Mouse (Mus musculus): Measurements from ENCODE around the gene Traf1.

Gene Traf1

DNA sequence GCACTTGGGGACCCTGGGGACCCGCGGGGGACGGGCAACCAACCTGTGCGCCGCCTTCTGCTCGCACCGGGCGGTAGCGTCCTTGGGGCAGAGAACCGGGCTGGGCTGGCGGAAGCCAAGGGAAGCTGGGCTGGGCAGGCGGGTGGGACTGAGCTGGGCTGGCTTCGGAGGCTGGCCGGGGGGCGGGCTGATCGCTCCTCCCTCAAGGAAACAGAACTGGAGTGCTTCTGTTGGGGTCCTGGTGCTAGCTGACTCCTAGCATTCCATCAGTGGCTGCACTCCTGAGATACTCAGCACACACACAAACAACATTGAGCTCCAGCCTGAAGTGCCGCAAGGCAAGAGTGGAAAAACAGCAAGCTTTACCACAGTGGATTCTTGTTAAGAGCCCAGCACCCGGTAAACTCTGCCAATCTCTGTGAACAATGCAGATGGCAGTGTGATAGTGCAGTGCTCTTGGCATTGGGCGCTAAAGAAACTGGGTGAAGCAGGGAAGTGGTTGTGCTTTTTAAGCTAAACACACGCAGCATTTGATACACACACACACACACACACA lies at the start of gene Traf1:
Traf1 (minus strand) TSS at position 292 of the 556 bp plus-strand sequence.
- no peak for DNase-seq (ENCODE audit: low read depth, low spot score)

DNA sequence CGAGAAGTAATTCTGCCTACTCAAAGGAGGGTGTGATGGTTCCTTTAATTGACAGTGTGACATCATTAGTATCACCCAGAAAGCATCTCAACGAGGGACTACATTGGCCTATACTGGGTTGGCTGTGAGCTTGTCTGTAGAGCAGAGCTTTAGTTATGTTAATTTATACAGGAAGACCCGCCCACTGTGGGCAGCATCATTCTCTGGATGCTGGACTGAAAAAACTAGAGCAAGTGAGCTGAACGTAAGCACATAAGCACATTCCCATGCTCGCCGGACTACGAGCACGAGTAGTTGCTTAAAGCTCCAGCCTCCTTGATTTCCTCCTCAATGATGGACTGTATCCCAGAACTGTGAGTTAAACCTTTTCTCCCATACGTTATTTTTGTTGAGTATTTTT lies 37.4 kb upstream of the Traf1 start:
- no peak for DNase-seq (ENCODE audit: low read depth, low spot score)

GRCm38 (mm10) chr2:34996506-34996905 lies 34.9 kb upstream of the Traf1 start:
- DNase-seq (ENCODE audit: low read depth, low spot score): no peak

DNA sequence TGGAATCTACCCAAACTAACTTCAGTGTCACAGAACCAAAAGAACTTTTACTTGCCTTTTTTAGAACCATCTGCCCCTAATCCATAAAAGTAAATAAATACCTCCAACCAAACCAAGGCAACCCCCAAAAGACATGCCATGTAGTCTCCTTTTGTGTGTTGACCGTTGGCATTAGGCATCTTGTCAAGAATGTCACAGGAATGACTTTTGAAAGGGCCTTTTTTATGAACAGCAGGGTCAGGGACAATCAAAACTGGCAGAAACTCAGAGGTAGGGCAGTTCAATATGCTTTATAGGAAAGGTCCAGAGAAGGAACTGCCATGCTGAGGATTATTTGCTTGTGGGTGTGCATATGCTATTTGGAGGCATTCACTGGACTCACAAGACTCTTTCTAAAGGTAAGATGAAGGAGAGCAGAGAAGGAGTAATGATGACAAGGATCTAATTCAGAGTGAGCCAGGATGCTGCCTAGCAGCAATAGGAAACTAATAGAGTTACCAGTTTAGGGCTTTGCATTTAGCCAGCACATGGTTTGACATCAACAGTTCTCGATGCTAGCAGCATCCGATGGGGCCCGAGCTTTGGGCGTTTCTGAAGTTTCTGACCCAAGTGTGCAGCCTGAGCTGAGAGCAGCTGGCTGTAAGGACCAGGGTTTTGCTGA lies 32.3 kb upstream of the Traf1 start:
- DNase-seq (ENCODE audit: low read depth, low spot score): no peak

- no peak for DNase-seq (ENCODE audit: low read depth, low spot score)
Measured at GRCm38 (mm10) chr2:34992729-34993695, 31.4 kb upstream of the Traf1 start.

DNA sequence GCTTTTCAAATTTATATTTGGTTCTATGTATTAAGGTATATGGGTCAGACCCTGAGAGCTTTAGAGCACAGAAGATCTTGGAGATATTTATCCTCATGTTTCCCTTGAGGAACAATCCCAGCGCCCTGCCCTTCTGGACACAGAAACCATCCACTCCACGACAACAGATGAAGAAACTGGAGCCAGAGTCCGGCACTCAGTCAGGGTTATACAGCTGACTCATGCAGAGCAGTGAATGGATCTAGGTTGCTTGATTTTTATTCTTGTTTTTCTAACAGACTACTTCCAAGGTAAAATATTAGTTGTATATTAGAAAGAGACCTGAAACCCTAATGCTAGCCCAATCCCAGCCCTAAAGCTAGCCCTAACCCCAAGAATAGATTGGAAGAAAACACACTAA lies 30.4 kb upstream of the Traf1 start:
- no peak for DNase-seq (ENCODE audit: low read depth, low spot score)

DNA sequence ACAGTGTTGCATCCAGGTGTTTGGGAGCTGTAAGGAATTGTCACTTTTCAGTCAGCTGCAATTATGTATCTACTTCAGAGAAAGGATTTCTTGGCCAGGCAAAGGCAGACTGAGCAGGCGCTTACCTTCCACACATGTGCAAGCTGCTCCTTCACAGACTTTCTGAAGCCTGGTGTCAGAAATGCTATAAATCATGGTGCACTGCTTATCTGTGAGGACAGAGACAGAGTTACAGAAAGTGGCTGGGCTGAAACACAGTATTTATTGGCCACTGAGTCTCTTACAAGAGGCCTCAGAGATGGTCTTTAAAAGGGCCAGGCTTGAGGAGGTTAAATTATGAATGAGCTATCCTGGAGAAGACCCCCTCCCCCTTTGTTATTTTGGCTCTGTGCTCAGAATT lies 28.2 kb upstream of the Traf1 start:
- DNase-seq (ENCODE audit: low read depth, low spot score): no peak

GRCm38 (mm10) chr2:34987595-34987994 lies 26.0 kb upstream of the Traf1 start:
- DNase-seq (ENCODE audit: low read depth, low spot score): no peak

- no peak for DNase-seq (ENCODE audit: low read depth, low spot score)
Measured at GRCm38 (mm10) chr2:34984885-34985284, 23.3 kb upstream of the Traf1 start.

GRCm38 (mm10) chr2:34982906-34983698 lies 21.5 kb upstream of the Traf1 start:
- no peak for DNase-seq (ENCODE audit: low read depth, low spot score)

DNA sequence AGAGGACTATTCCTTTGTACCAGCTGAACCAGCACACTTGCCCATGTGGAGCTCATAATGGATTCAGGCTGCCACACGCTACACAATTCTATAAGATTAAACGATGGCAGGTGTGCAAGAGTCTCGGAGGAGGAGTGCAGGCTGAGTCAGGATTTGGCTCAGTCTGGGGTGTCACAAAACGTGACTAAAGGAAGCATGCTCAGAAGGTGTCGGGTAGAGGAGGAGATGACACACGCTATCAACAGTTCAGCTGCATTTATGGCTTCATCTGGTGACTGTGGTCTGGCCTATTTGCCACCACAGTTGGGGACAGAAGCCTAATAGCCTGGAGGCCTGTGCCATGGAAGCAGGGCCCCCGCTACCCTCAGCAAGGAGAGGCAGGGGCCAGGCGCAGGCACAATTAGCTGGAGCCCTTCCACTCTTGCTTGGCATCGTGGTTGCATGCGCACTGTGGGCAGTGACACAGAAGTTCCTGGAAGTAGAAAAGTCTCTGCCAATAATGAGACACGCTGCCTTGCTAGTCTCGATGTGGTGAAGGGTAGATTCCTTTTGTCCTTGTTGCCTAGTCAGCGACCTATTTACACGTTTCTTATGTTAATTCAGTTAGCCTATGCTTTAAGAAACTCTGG lies 20.6 kb upstream of the Traf1 start:
- DNase-seq (ENCODE audit: low read depth, low spot score): no peak

- DNase-seq (ENCODE audit: low read depth, low spot score): no peak
Measured at GRCm38 (mm10) chr2:34979459-34980011, 18.0 kb upstream of the Traf1 start.

DNA sequence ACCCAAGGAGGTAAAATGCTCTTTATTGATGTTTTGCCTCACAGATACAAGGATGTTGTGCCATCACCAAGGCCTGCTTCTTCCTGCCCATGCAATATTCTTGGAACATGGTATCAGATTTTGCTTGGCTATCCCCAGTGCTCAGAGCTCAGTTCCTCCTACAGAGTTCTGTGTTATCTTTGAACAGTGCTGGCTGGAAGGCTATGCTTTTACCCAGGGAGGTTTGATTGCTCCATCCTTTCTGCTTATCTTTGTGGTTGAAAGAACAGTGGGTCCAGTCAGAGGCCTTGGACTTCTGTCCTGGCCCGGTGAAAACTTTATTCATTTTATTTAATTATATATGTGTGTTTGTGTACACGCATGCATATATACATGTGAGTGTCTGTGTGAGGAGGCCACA lies 16.7 kb upstream of the Traf1 start:
- DNase-seq (ENCODE audit: low read depth, low spot score): no peak

DNA sequence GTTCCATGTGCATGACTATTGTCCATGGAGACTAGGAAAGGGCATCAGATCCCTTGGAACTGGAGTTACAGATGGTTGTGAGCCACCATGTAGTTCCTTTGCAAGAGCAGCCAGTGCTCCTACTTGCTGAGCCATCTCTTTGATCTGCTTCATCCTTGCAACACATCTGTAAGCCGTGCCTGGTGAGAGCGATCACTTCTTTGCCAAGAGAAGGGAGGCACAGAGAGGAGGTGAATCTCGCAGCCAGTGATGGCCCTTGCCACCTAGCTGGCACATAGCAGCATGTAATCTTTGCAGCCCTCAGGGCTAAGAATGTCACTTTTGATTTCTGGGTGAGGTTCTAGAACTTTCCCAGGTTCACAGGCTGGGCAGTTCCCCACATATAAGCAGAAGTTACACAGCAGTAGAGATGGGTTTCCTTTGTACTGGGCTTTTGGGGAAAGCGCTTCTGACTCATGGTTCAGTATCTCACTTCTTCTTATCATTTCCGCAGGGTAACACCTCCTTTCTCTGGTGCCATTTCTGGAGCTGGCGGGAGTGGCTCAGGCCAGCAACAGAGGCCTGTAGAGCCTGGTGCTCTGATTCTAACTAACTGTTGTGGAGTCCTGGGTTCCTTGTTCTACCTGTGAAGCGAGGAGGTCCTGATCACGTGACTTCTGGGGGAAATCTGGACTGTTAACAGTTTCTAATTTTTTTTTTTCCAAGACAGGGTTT lies 15.5 kb upstream of the Traf1 start:
- DNase-seq (ENCODE audit: low read depth, low spot score): no peak

DNA sequence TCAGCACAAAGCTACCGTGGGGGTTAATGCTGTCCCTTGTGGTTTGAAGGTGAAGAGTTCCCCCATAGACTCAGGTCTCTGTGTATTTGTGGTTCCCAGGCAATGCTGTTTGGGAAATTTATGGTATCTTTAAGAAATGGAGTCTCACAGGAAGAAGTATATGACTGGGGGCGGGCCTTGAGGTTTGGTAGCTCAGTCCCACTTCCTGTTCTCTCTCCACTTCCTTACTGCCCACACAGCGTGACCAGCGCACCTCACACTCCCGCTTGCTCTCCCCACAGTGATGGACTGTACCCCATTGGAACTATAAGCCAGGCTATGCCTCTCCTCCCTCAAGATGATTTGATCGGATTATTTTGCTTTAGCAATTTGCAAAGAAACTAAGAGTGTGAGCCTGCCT lies 14.9 kb upstream of the Traf1 start:
- no peak for DNase-seq (ENCODE audit: low read depth, low spot score)

- DNase-seq (ENCODE audit: low read depth, low spot score): no peak
Measured at GRCm38 (mm10) chr2:34973087-34973486, 11.5 kb upstream of the Traf1 start.

- DNase-seq (ENCODE audit: low read depth, low spot score): no peak
Measured at GRCm38 (mm10) chr2:34971080-34971888, 9.7 kb upstream of the Traf1 start.

GRCm38 (mm10) chr2:34970092-34970750 lies 8.6 kb upstream of the Traf1 start:
- DNase-seq (ENCODE audit: low read depth, low spot score): peak; percentile 29

DNA sequence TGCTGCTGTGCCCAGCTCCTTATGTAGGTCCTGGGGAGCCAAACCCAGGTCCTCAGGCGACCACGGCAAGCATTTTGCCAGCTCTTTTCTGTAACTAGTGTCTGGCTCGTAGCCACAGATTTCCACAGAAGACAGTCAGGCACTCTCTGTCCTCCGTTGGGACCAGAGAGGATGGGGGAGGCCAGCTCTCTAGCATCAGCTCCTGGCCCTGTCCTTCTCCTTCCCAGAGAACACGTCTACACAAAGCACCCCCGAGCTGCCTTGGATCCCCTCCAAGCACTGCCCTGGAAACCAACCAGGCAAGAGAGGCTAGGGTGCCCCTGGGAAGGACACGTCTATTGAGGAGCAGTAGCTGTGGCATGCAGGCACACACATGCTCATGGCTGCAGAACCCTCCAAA lies 7.6 kb upstream of the Traf1 start:
- DNase-seq (ENCODE audit: low read depth, low spot score): no peak
